Mouse (Mus musculus): ENCODE data around the gene Sncg. TPM values are rescaled to one million over a fixed set of nuclear protein-coding genes. Genes with fewer than 3 reads are reported as not detected.
"Not testable (repeated sequence)": the region's sequence is repeated elsewhere in the genome, so short reads cannot be mapped to it uniquely, and the experiment has no call there.

Sncg gene
- polyA plus RNA-seq, 1 experiment from 2014 or later = 2.2 TPM

DNA sequence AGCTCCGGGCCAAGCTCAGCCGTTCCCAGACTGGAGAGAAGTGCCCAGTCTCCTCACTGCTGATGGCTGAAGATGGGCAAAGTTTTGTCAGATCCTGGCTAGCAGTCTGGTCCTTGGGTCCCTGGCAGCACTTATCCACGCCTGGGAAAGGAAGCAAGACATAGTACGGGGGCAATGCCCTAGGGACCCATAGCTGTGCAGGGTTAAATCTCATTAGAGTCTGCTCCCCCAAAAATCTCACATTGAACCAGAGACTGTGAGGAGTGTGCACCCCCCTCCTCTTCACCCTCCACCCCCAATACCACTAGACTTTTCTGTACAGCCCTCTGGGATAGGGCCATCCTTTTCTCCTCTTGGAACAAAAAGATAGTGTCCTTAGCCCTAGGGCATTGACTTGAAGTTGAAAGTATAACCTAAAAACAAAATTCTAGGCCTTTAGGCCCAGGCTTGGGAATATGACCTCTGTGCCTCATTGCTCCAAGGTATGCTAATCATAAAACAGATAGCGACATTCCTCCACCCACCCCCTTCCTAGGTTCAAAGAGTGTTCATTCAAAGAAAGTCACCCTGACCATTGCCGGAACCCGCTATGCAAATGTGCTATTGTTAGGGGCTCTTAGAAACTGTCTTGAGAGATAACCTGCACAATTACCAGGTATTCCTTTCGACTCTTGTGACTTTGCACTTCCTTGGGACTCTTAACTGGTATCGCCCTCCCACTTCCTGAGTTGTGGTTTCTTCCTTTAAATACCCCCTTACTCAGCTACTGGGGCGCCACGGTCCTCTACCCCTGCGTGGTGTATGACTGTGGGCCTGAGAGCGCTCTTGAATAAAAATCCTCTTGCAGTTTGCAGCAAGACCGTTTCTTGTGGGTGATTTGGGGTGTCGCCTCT is 10.1 kb downstream of the Sncg start:
- Histone ChIP-seq H3K27ac (peak overlapping the region; percentile 71; the same call in 1 of the 2 replicates), H3K4me1 (peaks cover 18% of the 10 kb centered on the region), H3K4me3 (peak overlapping the region; percentile 57), H3K27me3 (ENCODE audit: poor library complexity, severe bottlenecking) (peaks cover 35% of the 10 kb centered on the region)
- WGBS = 79% methylated on average over 15 of the region's 15 CpGs
- not testable (repeated sequence) for H3K36me3 ChIP-seq (replicated peaks); DNase-seq (ENCODE audit: extremely low spot score, low spot score); H3K9me3 ChIP-seq

DNA sequence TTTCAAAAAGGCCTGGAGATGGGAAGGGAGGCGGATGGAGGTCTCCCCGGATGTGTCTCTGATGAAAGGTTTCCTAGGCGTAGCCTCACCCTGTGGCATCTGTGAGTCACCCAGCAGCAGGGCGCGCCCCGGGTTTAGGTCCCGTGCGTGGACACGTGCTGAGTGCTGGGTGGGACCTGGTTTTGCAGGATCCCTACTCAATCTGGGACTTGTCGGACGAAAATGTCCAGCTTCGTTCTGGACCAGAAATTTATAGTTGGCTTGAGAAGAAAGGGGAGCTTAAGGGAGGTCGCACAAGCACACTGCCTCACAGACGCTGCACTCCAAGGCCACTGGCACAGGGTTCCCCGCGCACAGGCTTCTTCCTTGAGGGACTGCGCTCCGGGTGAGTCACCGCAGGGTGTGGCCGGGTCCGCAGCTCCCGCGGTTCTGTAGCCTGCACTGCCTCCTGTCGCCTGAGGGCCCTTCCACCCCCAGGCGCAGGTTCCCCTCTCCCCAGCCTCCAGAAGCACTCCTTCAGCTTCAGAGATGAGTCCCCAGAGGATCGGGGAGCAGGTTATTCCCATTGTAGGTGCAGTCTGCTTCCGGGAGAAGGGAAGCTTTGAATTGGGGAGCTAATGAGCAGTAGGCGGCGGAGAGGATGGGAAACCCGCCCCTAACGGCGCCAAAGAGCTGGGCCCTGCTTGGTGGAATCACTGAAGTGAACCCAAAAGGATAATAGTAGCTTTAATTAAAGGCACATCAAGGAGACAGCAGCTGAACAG is 10.9 kb downstream of the Sncg start:
- DNase-seq (ENCODE audit: extremely low spot score, low spot score) = peak; percentile 50
- Histone ChIP-seq H3K36me3 (replicated peaks) (no peaks in the 10 kb centered on the region), H3K27me3 (ENCODE audit: poor library complexity, severe bottlenecking) (peaks cover 35% of the 10 kb centered on the region), H3K4me1 (peaks cover 24% of the 10 kb centered on the region), H3K4me3 (peak overlapping the region; percentile 57), H3K27ac (peak overlapping the region; percentile 71), H3K9me3 (0 out of 2 replicates have a peak, but pooled peaks cover 6% of the 10 kb centered on the region)
- 3% methylated on average over 32 of the region's 32 CpGs for WGBS

DNA sequence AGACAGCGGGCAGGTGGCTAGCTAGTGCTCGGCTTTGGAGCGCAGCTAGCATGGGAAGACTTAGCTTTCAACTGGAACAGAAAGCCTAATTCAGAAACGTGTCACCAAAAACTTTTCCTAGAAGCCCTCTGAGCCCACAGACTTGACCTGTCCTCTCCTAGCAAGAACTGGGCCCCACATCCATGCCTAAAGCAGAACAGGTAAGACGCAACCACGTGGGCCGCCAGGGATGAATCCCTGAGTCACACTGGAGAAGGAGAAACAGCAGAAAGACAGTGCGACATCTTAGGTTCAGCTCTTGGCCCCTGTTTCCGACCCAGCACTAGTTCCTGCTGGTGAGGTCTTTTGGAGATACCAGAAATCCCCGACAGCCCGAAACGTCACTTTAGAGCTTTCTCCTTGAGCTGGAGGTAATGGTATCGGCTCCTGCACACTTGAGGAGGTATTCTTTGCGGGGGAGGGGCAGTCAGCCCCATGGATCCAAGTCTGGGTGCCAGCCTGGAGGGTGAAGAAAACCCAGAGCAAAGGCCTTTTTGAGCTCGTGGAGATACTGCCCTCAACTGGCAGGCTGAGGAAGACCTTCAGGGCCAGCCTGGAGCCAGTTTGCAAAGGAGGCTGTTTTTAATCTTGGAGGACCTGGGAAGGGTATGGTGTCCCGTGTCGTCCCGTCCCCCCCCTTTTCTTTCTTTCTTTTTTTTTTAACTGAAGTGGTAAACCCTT is 11.7 kb downstream of the Sncg start:
- WGBS = 31% methylated on average over 18 of the region's 18 CpGs
- H3K9me3 ChIP-seq = 0 out of 2 replicates have a peak, but pooled peaks cover 6% of the 10 kb centered on the region
- H3K4me1 ChIP-seq = peaks cover 27% of the 10 kb centered on the region
- H3K27me3 ChIP-seq (ENCODE audit: poor library complexity, severe bottlenecking) = peaks cover 35% of the 10 kb centered on the region
- peak; percentile 43 for DNase-seq (ENCODE audit: extremely low spot score, low spot score)
- peak overlapping the region; percentile 57 for H3K4me3 ChIP-seq
- H3K27ac ChIP-seq = 0 out of 2 replicates have a peak overlapping the region, but pooled peaks have one; percentile 71
- H3K36me3 ChIP-seq (replicated peaks) = no peaks in the 10 kb centered on the region

DNA sequence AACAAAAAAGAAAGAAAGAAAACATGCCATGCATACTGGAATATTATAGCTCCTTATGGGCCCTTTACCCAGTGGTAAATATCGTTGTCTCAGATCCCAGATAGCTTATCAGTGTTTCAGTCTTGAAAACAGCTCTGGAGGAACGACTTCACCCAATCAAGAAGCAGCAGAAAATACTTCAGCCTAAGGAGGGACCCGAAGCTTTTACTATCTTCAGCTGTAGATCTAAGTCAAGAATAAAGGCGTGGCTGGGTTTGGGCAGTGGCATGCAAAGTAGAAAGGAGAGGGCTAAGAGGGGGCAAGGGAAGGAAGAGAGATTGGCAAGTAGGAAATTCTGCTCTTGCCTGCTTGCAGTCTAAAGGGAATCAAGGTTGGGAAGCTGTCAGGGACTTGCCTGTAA is 12.5 kb downstream of the Sncg start:
- peaks cover 35% of the 10 kb centered on the region for H3K27me3 ChIP-seq (ENCODE audit: poor library complexity, severe bottlenecking)
- H3K27ac ChIP-seq = no peak overlapping the region
- H3K4me3 ChIP-seq = no peak overlapping the region
- H3K36me3 ChIP-seq (replicated peaks) = no peaks in the 10 kb centered on the region
- 0 out of 2 replicates have a peak, but pooled peaks cover 6% of the 10 kb centered on the region for H3K9me3 ChIP-seq
- WGBS = 77% methylated on average over 4 of the region's 4 CpGs
- DNase-seq (ENCODE audit: extremely low spot score, low spot score) = no peak
- peaks cover 27% of the 10 kb centered on the region for H3K4me1 ChIP-seq

DNA sequence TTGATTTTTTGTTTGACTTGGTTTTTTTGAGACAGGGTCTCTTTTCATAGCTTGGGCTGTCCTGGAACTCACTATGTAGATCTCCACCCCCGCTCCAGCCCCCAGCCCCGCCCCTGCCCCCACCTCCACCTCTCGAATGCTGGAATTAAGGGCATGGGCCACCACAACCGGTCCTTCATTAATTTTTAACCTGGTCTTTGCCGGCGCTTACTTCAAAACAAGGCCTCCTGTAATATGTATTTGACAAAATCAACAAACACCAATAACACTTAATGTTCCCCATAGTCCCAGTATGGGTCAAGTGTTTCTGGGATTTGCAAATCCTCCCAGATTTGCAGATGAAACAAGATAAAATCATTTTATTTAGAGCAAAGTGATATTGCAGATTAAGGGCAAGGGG is 14.3 kb downstream of the Sncg start:
- Histone ChIP-seq H3K9me3 (0 out of 2 replicates have a peak, but pooled peaks cover 3% of the 10 kb centered on the region), H3K4me1 (peaks cover 28% of the 10 kb centered on the region), H3K36me3 (replicated peaks) (no peaks in the 10 kb centered on the region), H3K27me3 (ENCODE audit: poor library complexity, severe bottlenecking) (peaks cover 35% of the 10 kb centered on the region), H3K4me3 (no peak overlapping the region), H3K27ac (no peak overlapping the region)
- no peak for DNase-seq (ENCODE audit: extremely low spot score, low spot score)
- WGBS = 42% methylated on average over 6 of the region's 6 CpGs

GRCm38 (mm10) chr14:34359676-34360244 is 14.8 kb downstream of the Sncg start:
- Histone ChIP-seq H3K9me3 (no peaks in the 10 kb centered on the region), H3K36me3 (replicated peaks) (no peaks in the 10 kb centered on the region), H3K27ac (no peak overlapping the region), H3K27me3 (ENCODE audit: poor library complexity, severe bottlenecking) (peaks cover 35% of the 10 kb centered on the region), H3K4me1 (peaks cover 33% of the 10 kb centered on the region), H3K4me3 (no peak overlapping the region)
- WGBS = 33% methylated on average over 5 of the region's 5 CpGs
- no peak for DNase-seq (ENCODE audit: extremely low spot score, low spot score)

DNA sequence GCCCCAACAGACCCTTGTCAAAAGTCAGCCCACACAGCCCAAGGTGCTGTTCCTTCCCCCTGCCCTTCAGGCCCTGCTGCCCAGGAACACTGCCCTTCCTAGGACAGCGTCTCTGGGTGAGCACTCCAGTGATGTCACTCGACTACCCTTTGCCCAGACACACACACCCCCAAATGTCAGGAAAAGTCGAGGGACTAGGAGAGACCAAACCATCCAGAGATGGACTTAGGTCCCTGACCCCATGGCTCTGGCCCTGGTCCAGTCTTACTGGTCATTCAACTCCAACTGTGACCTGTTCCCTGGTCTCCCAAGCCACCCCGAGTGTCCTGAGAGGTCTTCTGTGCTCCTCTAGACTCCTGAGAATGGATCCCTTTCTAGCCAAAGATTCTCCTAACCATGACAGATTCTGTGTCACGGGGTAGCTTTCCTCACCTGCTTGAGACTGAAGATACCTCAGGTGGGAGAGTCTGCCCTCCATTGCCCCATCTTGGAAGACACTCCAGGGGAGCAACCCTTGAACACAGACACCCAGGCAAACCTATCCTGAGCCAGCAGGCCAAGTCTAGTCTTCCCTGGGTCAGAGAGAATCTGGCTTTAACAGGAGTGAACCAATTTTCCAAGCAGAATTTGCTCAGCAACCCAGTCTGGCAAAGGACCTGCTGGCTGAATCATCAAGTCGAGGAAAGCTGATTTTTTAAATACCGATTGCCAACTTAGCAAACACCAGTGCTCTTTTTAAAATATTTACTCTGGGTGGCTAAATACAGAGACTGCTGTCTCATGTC is 16.7 kb downstream of the Sncg start:
- H3K9me3 ChIP-seq = no peaks in the 10 kb centered on the region
- peaks cover 17% of the 10 kb centered on the region for H3K27me3 ChIP-seq (ENCODE audit: poor library complexity, severe bottlenecking)
- H3K4me3 ChIP-seq = no peak overlapping the region
- H3K27ac ChIP-seq = no peak overlapping the region
- peaks cover 17% of the 10 kb centered on the region for H3K4me1 ChIP-seq
- 82% methylated on average over 7 of the region's 7 CpGs for whole genome bisulfite sequencing
- DNase-seq (ENCODE audit: extremely low spot score, low spot score) = no peak
- H3K36me3 ChIP-seq (replicated peaks) = no peaks in the 10 kb centered on the region

- peaks cover 22% of the 10 kb centered on the region for H3K4me1 ChIP-seq
- H3K4me3 ChIP-seq = no peak within 1 kb of the TSS
- H3K27ac ChIP-seq = 0 out of 2 replicates have a peak within 1 kb of the TSS, but pooled peaks have one; percentile 26
- H3K27me3 ChIP-seq (ENCODE audit: poor library complexity, severe bottlenecking) = no peaks in the 10 kb centered on the region
- WGBS = 91% methylated on average over 6 of the region's 6 CpGs
- H3K36me3 ChIP-seq (replicated peaks) = no peaks in the 10 kb centered on the region
- DNase-seq (ENCODE audit: extremely low spot score, low spot score) = no peak
- H3K9me3 ChIP-seq = no peaks in the 10 kb centered on the region
Observed at GRCm38 (mm10) chr14:34355301-34355700, 19.3 kb downstream of the Sncg start, which contains the start of gene Fam25c. TSS of gene Fam25c (minus strand) at chr14:34355433.

DNA sequence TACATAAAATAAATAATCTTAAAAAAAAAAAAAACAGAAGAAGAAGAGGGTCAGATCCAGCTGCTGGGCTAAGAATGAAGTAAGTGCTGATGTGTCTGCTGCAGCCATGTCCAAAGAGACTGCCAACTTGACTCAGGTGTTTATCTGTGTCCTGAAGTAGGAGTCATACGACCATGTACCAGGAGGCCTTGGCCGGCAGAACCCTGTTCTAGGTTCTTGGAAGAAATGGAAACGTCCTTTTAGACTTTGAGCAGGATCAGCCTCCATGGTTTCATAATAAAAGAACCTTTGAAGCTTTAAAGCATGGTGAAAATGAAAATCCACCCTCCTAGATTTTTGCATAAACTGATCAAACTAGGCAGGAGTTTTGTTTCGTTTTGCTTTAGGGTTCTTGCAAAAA is 20.1 kb downstream of the Sncg start:
- H3K4me3 ChIP-seq = no peak overlapping the region
- no peaks in the 10 kb centered on the region for H3K36me3 ChIP-seq (replicated peaks)
- no peaks in the 10 kb centered on the region for H3K27me3 ChIP-seq (ENCODE audit: poor library complexity, severe bottlenecking)
- no peak for DNase-seq (ENCODE audit: extremely low spot score, low spot score)
- no peaks in the 10 kb centered on the region for H3K9me3 ChIP-seq
- peaks cover 22% of the 10 kb centered on the region for H3K4me1 ChIP-seq
- no peak overlapping the region for H3K27ac ChIP-seq
- WGBS = 86% methylated on average over 4 of the region's 4 CpGs

DNA sequence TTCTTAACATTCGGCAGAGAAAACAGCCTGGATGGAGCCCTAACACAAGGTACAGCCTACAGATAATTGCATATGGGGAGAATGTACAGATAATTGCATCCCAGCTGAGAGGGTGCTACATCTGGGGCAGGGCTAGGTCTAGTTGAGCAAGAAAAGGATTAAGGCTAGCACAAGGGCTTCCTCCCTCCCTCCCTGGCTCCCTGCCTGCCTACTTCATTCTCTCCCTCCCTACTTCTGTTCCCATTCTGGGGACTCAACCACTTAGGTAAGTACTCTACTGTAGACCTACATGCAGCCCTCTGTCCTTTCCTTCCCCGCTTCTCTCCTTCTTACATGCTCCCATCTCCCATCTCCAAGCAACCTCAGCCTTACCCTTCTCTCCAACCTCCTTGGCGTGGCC is 21.3 kb downstream of the Sncg start:
- Histone ChIP-seq H3K27me3 (ENCODE audit: poor library complexity, severe bottlenecking) (no peaks in the 10 kb centered on the region), H3K9me3 (no peaks in the 10 kb centered on the region), H3K27ac (no peak overlapping the region), H3K4me1 (peaks cover 13% of the 10 kb centered on the region), H3K36me3 (replicated peaks) (no peaks in the 10 kb centered on the region), H3K4me3 (no peak overlapping the region)
- 92% methylated on average over 3 of the region's 3 CpGs for WGBS
- no peak for DNase-seq (ENCODE audit: extremely low spot score, low spot score)

DNA sequence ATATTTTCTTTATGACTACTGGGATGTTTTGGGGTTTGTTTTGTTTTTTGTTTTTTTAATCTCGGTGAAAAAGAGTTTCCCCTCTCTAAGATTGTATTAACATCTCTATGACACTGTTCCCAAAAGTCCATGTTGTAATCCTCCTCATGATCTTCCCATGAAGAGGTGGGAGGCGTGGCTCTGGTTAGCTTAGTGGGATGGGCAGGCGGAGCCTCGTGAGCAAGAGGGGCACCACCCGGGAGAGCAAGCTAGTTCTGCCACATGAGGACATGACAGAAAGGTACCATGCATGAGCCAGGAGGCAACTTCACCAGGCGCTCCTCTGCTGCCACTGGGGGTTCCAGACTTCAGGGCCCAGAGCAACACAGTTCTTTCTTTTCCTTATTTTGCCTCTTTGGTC is 22.1 kb downstream of the Sncg start:
- no peak for DNase-seq (ENCODE audit: extremely low spot score, low spot score)
- Histone ChIP-seq H3K36me3 (replicated peaks) (no peaks in the 10 kb centered on the region), H3K9me3 (no peaks in the 10 kb centered on the region), H3K27ac (no peak overlapping the region), H3K27me3 (ENCODE audit: poor library complexity, severe bottlenecking) (no peaks in the 10 kb centered on the region), H3K4me3 (no peak overlapping the region), H3K4me1 (peaks cover 13% of the 10 kb centered on the region)
- 74% methylated on average over 6 of the region's 6 CpGs for WGBS

All from forebrain, embryonic 10.5 days (tissue).